Mouse (Mus musculus): ENCODE measurements around the gene Map6d1. TPM values are rescaled to one million over a fixed set of nuclear protein-coding genes. Genes with fewer than 3 reads are reported as not detected.

Map6d1 gene
- polyA plus RNA-seq, 1 experiment from 2014 or later, result 0.92 TPM

- Histone ChIP-seq H3K36me3 (peaks cover 78% of the 10 kb centered on the region), H3K4me1 (replicated peaks) (no peaks in the 10 kb centered on the region), H3K27me3 (no peaks in the 10 kb centered on the region), H3K9me3 (no peaks in the 10 kb centered on the region), H3K4me3 (replicated peaks) (no peak overlapping the region), H3K4me2 (no peak overlapping the region), H3K9ac (replicated peaks) (no peak overlapping the region), H3K27ac (no peak overlapping the region)
- WGBS, result 63% methylated on average over 2 of the region's 2 CpGs
- no peak for ATAC-seq (ENCODE audit: insufficient number of reproducible peaks, insufficient read depth, low FRiP score, low TSS enrichment, low read depth)
Observed at GRCm38 (mm10) chr16:20185368-20185767, 55.8 kb downstream of the Map6d1 start.

Other genes starting within 250 kb of the Map6d1 start
- 34.1 and 38.3 TPM in 2 replicates for gene Klhl24, start 143.8 kb downstream of the Map6d1 start, polyA plus RNA-seq (2016; fragmentation: Nextera tagmentation; extraction: Ambion mirVana)
- 59.4 and 63.7 TPM in 2 replicates for gene Yeats2, start 100.3 kb downstream of the Map6d1 start, polyA plus RNA-seq (2016; fragmentation: Nextera tagmentation; extraction: Ambion mirVana)
- 104 and 105 TPM in 2 replicates for gene Parl, start 61.0 kb upstream of the Map6d1 start, polyA plus RNA-seq (2016; fragmentation: Nextera tagmentation; extraction: Ambion mirVana)
- not detected in 2 replicates for gene Cyp2ab1, start 84.0 kb upstream of the Map6d1 start, polyA plus RNA-seq (2016; fragmentation: Nextera tagmentation; extraction: Ambion mirVana)
- gene Abcc5, start 185.0 kb upstream of the Map6d1 start, polyA plus RNA-seq (2016; fragmentation: Nextera tagmentation; extraction: Ambion mirVana), result 85.1 and 92.7 TPM in 2 replicates